Comparison of ENCODE assay signal across 8 mouse cellular contexts in the genomic region with DNA sequence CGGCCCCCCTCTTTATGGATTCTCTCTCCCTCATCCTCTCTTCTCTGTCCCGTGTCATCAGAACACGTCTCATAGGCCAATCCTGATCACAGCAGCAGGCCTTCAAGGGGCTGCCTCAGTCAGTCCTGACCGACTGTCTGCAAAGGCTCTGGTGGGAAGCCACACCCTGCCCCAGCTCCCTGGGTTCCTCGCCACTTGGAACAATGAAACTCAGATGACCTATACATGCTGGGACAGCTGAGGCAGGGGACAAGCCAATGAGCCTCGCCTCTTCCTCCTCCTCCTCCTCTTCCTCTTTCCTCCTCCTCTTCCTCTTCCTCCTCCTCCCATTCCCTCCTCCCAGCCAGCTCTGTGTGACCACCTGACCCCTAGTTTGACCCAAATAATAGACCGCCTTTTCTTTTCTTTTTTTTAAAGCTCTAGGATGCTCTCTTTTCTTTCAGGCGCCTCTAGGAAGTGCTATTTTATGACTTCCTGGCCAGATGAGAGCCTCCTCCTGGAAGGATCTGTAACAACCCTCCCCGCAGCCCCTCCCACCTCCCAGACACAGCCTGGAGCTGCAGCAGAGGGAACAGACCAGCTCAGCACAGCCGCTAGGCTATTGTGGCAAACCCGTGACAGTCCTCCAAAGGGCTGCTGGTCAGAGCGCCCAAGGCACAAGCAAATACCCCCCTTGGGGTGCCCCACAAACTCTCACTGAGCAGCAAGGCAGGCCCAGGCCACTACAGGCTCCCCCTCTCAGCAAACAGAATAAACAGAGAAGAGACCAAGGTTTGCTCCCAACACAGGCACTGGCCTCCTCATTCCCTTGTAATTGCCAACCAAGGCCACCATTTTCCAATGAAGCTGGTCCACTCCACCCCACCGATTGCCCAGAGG. TPM values are rescaled to one million over a fixed set of nuclear protein-coding genes. Genes with fewer than 3 reads are reported as not detected.
A peak's percentile ranks its signal among the peaks of the same experiment; 100 is the strongest.
DNase-seq lines count a peak whose midpoint lies in the region; ATAC-seq and TF ChIP-seq lines count a peak whose summit lies in the region.

No protein-coding gene starts in this region.

- peak overlapping the region; percentile 58 for H3K27ac ChIP-seq in embryonic fibroblast, embryonic 13.5 days (ENCODE audit: insufficient read depth, low read length)
- H3K27ac ChIP-seq in heart, embryonic 13.5 days (replicated peaks): peak overlapping the region; percentile 89
- H3K27ac ChIP-seq in liver, embryonic 15.5 days (replicated peaks): peak overlapping the region; percentile 61
- peak overlapping the region; percentile 92 for H3K27ac ChIP-seq in neural tube, embryonic 12.5 days

- H3K27me3 ChIP-seq in heart, embryonic 13.5 days (replicated peaks): no peaks in the 10 kb centered on the region
- H3K27me3 ChIP-seq in liver, embryonic 15.5 days: no peaks in the 10 kb centered on the region
- H3K27me3 ChIP-seq in neural tube, embryonic 12.5 days (replicated peaks): no peaks in the 10 kb centered on the region

- H3K9ac ChIP-seq in heart, embryonic 13.5 days: peak overlapping the region; percentile 73
- no peak overlapping the region for H3K9ac ChIP-seq in liver, embryonic 15.5 days
- peak overlapping the region; percentile 55 for H3K9ac ChIP-seq in neural tube, embryonic 12.5 days

- H3K9me3 ChIP-seq in heart, embryonic 13.5 days: no peaks in the 10 kb centered on the region
- H3K9me3 ChIP-seq in liver, embryonic 15.5 days (replicated peaks): no peaks in the 10 kb centered on the region
- H3K9me3 ChIP-seq in neural tube, embryonic 12.5 days: no peaks in the 10 kb centered on the region

- H3K4me1 ChIP-seq in embryonic fibroblast, embryonic 13.5 days (ENCODE audit: control insufficient read depth, insufficient read depth, low read length): peaks cover 39% of the 10 kb centered on the region
- peaks cover 84% of the 10 kb centered on the region for H3K4me1 ChIP-seq in heart, embryonic 13.5 days
- peaks cover 82% of the 10 kb centered on the region for H3K4me1 ChIP-seq in liver, embryonic 15.5 days (replicated peaks)
- H3K4me1 ChIP-seq in neural tube, embryonic 12.5 days: peaks cover 80% of the 10 kb centered on the region

- ATAC-seq in heart, embryonic 13.5 days (ENCODE audit: extremely low read depth, insufficient number of reproducible peaks, low FRiP score, low TSS enrichment): 0 out of 2 replicates have a peak, but pooled peaks have one; percentile 20
- peak; percentile 30 for ATAC-seq in liver, embryonic 15.5 days (ENCODE audit: insufficient read depth)
- peak; percentile 88 for ATAC-seq in neural tube, embryonic 12.5 days (ENCODE audit: low FRiP score, low read depth)

- 0 out of 2 replicates have a peak, but pooled peaks have one; percentile 27 for TF ChIP-seq POLR2A in embryonic fibroblast, embryonic 13.5 days (IDR thresholded peaks at IDR 0.05; ENCODE audit: low read depth, low read length)

- WGBS in heart, embryonic 13.5 days: 41% methylated on average over 13 of the region's 13 CpGs
- WGBS in liver, embryonic 15.5 days (ENCODE audit: insufficient replicate concordance): 53% methylated on average over 13 of the region's 13 CpGs
- WGBS in neural tube, embryonic 12.5 days: 11% methylated on average over 13 of the region's 13 CpGs

- H3K4me3 ChIP-seq in embryonic fibroblast, embryonic 13.5 days (ENCODE audit: insufficient read depth, low read length): no peak overlapping the region
- H3K4me3 ChIP-seq in heart, embryonic 13.5 days: no peak overlapping the region
- no peak overlapping the region for H3K4me3 ChIP-seq in liver, embryonic 15.5 days (replicated peaks)
- peak overlapping the region; percentile 7; the same call in 1 of the 2 replicates for H3K4me3 ChIP-seq in neural tube, embryonic 12.5 days

- no peak for TF ChIP-seq CTCF in embryonic fibroblast, embryonic 13.5 days (IDR thresholded peaks at IDR 0.05; ENCODE audit: borderline replicate concordance, insufficient read depth, low read length)

- H3K36me3 ChIP-seq in heart, embryonic 13.5 days: peaks cover 61% of the 10 kb centered on the region
- peaks cover 87% of the 10 kb centered on the region for H3K36me3 ChIP-seq in liver, embryonic 15.5 days (replicated peaks)
- H3K36me3 ChIP-seq in neural tube, embryonic 12.5 days: peaks cover 24% of the 10 kb centered on the region

- peak overlapping the region; percentile 52 for H3K4me2 ChIP-seq in heart, embryonic 13.5 days
- H3K4me2 ChIP-seq in liver, embryonic 15.5 days: no peak overlapping the region; the same call in 1 of the 2 replicates
- H3K4me2 ChIP-seq in neural tube, embryonic 12.5 days (replicated peaks): peak overlapping the region; percentile 80

- peak; percentile 39 for DNase-seq in thymus, postnatal 4 days
- DNase-seq in thymus, postnatal 14 days: no peak
- peak; percentile 92 for DNase-seq in kidney, postnatal 10 days
- DNase-seq in thymus, postnatal 36 days: no peak

RNA-seq across cellular contexts. Expression of a gene that starts 24.1 kb away (rescaled TPM):
- 65.8 and 66.4 TPM in 2 replicates for polyA plus RNA-seq in embryonic fibroblast, embryonic 13.5 days (2011; ENCODE audit: insufficient read length, low read depth, missing spikeins)
- polyA plus RNA-seq in heart, embryonic 13.5 days (2015; fragmentation: Nextera tagmentation; extraction: Ambion mirVana): 41.5 and 42.4 TPM in 2 replicates
- 19.1 and 24.6 TPM in 2 replicates for polyA plus RNA-seq in liver, embryonic 15.5 days (2015; fragmentation: Nextera tagmentation; extraction: Ambion mirVana)
- polyA plus RNA-seq in neural tube, embryonic 12.5 days (2016; fragmentation: Nextera tagmentation; extraction: Ambion mirVana): 68.7 and 81.4 TPM in 2 replicates

Comparison
In these comparisons a context has a peak if more than half of its experiments do, and no peak if none do; other contexts are left out.
1. DNase-seq: peak in thymus, postnatal 4 days (single experiment) and kidney, postnatal 10 days (single experiment); none in thymus, postnatal 14 days (single experiment) and thymus, postnatal 36 days (0 of 2).
2. ATAC-seq: peak in every context shown above with its lines; median percentile 88 in neural tube, embryonic 12.5 days; 30 in liver, embryonic 15.5 days; 20 in heart, embryonic 13.5 days.
3. Peak in every context shown above with its lines, with median percentiles within 50 percentile points of each other: H3K27ac ChIP-seq.